Mouse (Mus musculus) midbrain, embryonic 10.5 days (tissue): ENCODE data around the gene Sema3g. TPM values are rescaled to one million over a fixed set of nuclear protein-coding genes. Genes with fewer than 3 reads are reported as not detected.

Experiments
- DNase-seq: peaks from one replicate; pipeline ENCODE4 v3.0.0-alpha.2; 2017; ENCODE audit warnings: low spot score
- H3K27ac ChIP-seq: fragments of 300-500 bp; sonication (generic); replicated peaks from 2 replicates; pipeline ENCODE4 v1.5.1; 2016; ENCODE audit warnings: mild to moderate bottlenecking
- H3K27me3 ChIP-seq: fragments of 300-500 bp; sonication (generic); 2 replicates; pipeline ENCODE4 v1.6.1; 2016; ENCODE audit warnings: low read depth, mild to moderate bottlenecking; ENCODE audit not compliant: poor library complexity, severe bottlenecking
- H3K36me3 ChIP-seq: fragments of 300-500 bp; sonication (generic); 2 replicates; pipeline ENCODE4 v1.6.1; 2016; ENCODE audit warnings: mild to moderate bottlenecking, moderate library complexity
- H3K4me1 ChIP-seq: fragments of 300-500 bp; sonication (generic); 2 replicates; pipeline ENCODE4 v1.6.1; 2016
- H3K4me3 ChIP-seq: fragments of 300-500 bp; sonication (generic); 2 replicates; pipeline ENCODE4 v1.5.1; 2016; ENCODE audit warnings: mild to moderate bottlenecking, moderate library complexity
- H3K9me3 ChIP-seq: fragments of 300-500 bp; sonication (generic); replicated peaks from 2 replicates; pipeline ENCODE4 v1.6.1; 2016; ENCODE audit warnings: mild to moderate bottlenecking
- WGBS: fragments of 180-500 bp; shearing (Covaris S2); methylation state at CpG from one replicate; pipeline ENCODE4 v1.1.7; 2016; 5-methylcytosine and 5-hydroxymethylcytosine counted together
- polyA plus RNA-seq: library from polyadenylated mRNA; unstranded; fragments of >200 nt; fragmentation: Nextera tagmentation; extraction: Ambion mirVana; gene quantifications from 2 replicates; pipeline ENCODE4 v1.2.1, GENCODE M21; 2016

Gene Sema3g
- polyA plus RNA-seq, 1 experiment from 2014 or later, result 0.51 TPM

DNA sequence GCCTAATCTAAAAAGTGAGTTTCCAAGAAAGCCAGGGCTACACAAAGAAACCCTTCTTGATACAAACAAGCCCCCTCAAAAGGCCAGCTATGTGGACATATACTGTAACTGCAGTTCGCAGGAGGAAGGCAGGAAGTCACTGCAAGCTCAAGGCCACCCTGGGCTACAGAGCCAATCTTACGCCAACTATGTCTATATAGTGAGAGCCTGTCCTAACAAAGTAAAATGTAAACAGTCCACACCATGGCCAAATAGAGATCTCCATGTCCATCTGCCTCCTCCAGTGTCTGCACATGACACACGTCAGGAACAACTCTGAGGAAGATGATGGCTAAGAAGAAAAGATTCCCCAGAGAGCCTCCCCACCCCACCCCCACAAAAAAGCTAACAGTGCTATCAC lies 17.6 kb upstream of the Sema3g start:
- Histone ChIP-seq H3K27ac (no peak overlapping the region), H3K36me3 (peaks cover 97% of the 10 kb centered on the region), H3K9me3 (no peaks in the 10 kb centered on the region), H3K27me3 (no peaks in the 10 kb centered on the region), H3K4me1 (peaks cover 18% of the 10 kb centered on the region), H3K4me3 (no peak overlapping the region)
- DNase-seq, result no peak
- 89% methylated on average over 3 of the region's 3 CpGs for WGBS

DNA sequence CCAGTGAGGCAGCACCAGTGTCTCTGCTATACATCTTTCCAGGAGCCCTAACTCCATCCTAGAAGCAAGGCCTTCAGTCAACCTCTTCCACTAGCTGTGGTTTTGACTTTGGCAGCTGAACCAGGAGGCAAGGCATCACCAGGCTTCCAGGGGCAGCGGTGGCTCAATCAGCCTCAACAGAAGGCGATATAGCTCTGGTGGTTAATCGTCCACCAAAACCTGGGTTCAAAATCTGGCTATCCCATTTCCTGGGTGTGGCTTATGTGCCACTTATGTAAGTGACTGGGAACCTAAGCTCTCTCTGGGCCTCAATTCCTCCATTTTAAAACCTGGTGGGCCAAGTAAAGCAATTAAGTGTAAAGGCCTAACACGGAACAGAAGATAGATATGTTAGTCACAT lies 12.8 kb upstream of the Sema3g start:
- peak overlapping the region; percentile 99 for H3K27ac ChIP-seq
- no peak for DNase-seq
- no peaks in the 10 kb centered on the region for H3K27me3 ChIP-seq
- peak overlapping the region; percentile 88 for H3K4me3 ChIP-seq
- peaks cover 27% of the 10 kb centered on the region for H3K4me1 ChIP-seq
- H3K36me3 ChIP-seq, result peaks cover 50% of the 10 kb centered on the region
- H3K9me3 ChIP-seq, result no peaks in the 10 kb centered on the region
- 84% methylated on average over 4 of the region's 4 CpGs for WGBS

DNA sequence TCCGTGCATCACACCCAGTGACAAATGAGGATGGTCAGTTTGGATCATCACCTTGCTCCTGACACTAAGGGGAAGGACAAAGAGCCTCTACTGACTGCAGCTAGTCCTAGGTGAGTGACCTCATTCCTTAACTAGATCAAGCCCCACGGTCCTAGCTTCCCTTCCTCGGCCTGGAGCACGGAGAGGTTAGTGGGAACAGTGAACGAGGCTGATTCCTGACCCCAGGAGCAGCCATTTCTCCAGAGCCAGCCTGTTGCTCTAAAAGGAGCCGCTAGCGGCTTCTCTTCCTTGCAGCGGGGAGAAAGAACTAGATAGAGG lies 12.5 kb upstream of the Sema3g start:
- Histone ChIP-seq H3K4me1 (peaks cover 27% of the 10 kb centered on the region), H3K36me3 (peaks cover 47% of the 10 kb centered on the region), H3K9me3 (no peaks in the 10 kb centered on the region), H3K27me3 (no peaks in the 10 kb centered on the region), H3K27ac (peak overlapping the region; percentile 99), H3K4me3 (peak overlapping the region; percentile 88)
- DNase-seq, result peak; percentile 33
- 35% methylated on average over 8 of the region's 8 CpGs for WGBS

DNA sequence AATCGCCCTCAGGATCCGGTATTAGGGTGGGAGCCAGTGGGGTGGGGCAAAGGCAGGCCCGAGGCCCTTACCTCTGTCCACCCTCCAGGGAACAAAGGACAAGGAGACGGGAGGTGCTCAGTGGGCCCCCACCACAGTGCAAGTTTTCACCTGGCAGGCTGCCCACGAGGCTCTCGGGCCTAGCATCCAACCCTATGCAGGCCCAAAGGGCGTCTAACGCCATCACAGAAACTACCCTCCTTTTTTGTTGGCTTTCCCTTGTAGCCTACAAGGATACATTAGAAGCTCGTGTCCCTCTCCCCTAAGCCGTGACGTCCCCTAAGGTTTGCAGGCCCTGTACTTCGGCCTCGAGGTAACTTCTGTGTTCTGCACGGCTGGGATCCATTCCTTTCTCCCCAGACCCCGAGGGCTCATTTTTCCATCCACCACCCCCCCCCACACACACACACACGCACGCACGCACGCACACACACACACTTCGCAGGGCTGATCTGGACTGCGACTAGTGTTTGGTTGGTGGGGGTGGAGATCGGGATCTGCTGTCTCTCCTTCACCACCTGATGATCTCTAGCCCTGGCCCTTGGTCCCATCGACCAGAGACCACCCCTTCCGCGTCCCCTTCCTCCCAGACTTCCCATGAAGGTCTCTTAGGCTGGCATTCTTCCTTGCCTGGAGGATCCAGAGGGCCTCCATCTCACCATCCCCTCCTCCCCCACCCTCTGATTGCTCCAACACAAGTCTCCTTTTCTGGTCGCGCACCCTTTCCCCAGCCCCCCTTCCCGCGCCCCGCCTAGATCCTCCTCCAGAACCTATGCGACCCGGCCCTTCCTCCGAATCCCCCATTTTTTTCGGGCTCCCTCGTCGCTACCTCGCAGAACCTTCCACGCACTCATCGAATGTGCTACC lies 11.8 kb upstream of the Sema3g start:
- Histone ChIP-seq H3K36me3 (peaks cover 41% of the 10 kb centered on the region), H3K4me1 (peaks cover 27% of the 10 kb centered on the region), H3K4me3 (peak overlapping the region; percentile 88), H3K27me3 (no peaks in the 10 kb centered on the region), H3K27ac (peak overlapping the region; percentile 99), H3K9me3 (no peaks in the 10 kb centered on the region)
- 2% methylated on average over 39 of the region's 39 CpGs for WGBS
- DNase-seq, result peak; percentile 62

DNA sequence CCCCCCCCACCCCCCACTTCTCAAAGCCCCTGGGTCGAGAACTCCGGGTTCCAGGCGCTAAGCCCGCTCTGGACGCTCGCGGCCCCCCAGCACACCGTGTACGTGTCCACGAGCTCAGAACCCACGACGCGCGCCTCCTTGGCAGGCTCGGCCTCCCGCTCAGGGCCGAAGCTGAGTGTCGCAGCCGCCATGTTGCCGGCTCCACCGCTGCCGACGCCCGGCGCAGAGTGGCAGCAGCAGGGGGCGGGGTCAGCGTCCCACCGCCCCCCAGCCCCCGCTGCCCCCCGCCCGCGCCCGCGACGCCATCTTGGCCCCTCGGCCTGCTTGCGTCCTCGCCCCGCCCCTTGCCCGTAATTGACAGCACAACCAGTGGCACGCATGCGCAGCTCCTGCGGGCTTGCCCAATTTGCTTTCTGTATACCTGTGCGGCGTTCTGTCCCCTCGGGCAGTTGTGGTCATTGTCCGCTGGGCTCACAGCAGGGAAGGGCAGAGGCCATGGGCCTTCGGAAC lies 11.1 kb upstream of the Sema3g start:
- peak; percentile 95 for DNase-seq
- Histone ChIP-seq H3K4me1 (peaks cover 27% of the 10 kb centered on the region), H3K27me3 (no peaks in the 10 kb centered on the region), H3K9me3 (no peaks in the 10 kb centered on the region), H3K4me3 (peak overlapping the region; percentile 88), H3K27ac (peak overlapping the region; percentile 99), H3K36me3 (peaks cover 34% of the 10 kb centered on the region)
- WGBS, result under 1% methylated on average over 48 of the region's 48 CpGs

DNA sequence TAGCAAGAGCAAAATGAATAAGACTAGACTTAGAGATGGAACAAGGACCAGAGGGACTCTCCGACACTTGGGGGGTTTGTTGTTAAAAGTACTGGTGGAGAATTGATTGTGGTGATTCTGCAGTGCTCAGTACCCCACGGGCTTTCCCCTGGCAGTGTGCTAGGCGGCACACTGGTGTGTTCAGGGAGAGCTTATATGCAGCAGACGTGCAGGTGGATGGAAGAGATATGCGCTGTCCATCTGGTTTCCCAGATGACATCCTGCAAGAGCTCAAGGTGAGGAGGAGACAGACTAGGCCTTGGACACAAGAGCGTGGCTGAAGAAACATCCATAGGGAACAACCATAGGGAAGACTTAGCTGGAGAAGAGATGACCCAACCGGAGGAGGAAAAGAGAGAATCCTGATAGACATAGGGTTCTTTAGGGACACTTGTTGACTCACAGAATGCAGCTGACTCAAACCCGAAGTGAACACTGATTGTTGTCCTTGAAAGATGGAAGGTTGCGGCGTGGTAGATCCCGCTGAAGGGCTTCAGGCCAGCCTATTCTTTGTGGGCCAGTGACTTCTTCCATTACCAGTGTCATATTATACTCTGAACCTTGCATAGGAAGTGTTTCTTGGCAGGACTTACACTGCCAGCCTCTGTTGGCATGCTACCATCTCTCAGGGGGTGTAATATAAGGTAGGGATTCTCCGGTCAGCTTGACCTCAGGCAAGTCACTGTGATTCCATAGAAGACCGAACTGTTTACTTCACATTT lies 10.4 kb upstream of the Sema3g start:
- 81% methylated on average over 13 of the region's 13 CpGs for WGBS
- no peaks in the 10 kb centered on the region for H3K9me3 ChIP-seq
- no peaks in the 10 kb centered on the region for H3K27me3 ChIP-seq
- H3K4me3 ChIP-seq, result peak overlapping the region; percentile 88
- peak overlapping the region; percentile 99 for H3K27ac ChIP-seq
- peaks cover 27% of the 10 kb centered on the region for H3K4me1 ChIP-seq
- peaks cover 26% of the 10 kb centered on the region for H3K36me3 ChIP-seq
- DNase-seq, result no peak

DNA sequence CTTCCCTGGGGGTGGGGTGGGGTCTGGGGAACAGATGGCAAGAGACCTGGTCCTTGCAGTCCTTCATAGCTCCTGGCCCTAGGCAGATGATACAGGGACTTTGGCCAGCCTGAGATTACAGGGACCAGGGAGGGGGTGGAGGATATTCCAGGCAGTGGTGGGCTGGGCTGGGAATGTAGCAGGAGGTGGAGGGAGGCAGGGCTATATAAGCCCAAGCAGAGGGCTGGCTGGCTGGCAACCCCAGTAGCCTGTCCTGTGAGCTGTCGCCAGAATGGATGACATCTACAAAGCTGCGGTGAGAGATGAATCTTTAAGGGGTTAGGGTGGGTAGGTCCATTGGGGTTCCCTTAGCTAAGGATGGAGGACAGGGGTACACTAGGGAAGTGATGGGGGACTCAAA lies 9.6 kb upstream of the Sema3g start, which contains the start of gene Tnnc1:
TSS of gene Tnnc1 (plus strand) at position 229 of the 400 bp plus-strand sequence.
- WGBS, result 84% methylated on average over 2 of the region's 2 CpGs
- peaks cover 29% of the 10 kb centered on the region for H3K4me1 ChIP-seq
- peak within 1 kb of the TSS; percentile 99 for H3K27ac ChIP-seq
- H3K4me3 ChIP-seq, result peak within 1 kb of the TSS; percentile 88
- H3K36me3 ChIP-seq, result peaks cover 18% of the 10 kb centered on the region
- no peaks in the 10 kb centered on the region for H3K9me3 ChIP-seq
- no peaks in the 10 kb centered on the region for H3K27me3 ChIP-seq
- no peak for DNase-seq

DNA sequence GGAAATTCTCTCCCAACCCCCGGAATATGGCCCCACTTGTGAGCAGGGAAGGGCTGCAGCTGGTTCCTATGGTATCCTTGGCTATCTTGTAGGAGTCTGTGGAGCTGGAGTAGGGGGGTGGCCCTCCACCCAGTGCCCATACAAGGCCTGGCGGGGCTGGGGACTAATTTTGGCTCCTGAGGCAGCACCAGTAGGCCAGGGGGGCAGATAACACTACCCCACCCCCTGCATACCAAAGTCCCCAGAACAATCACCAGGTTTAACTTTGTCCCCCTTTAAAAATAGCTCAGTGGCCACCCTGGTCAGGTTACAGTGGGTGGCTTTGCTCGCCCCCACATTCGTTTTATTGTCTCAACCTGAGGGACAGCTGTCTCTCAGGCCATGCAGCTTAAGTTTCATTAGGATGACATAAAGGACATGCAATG lies 8.5 kb upstream of the Sema3g start:
- no peak for DNase-seq
- Histone ChIP-seq H3K4me1 (peaks cover 26% of the 10 kb centered on the region), H3K4me3 (no peak overlapping the region), H3K27me3 (0 out of 2 replicates have a peak, but pooled peaks cover 4% of the 10 kb centered on the region), H3K27ac (no peak overlapping the region), H3K36me3 (peaks cover 7% of the 10 kb centered on the region), H3K9me3 (no peaks in the 10 kb centered on the region)
- WGBS, result 86% methylated on average over 4 of the region's 4 CpGs

DNA sequence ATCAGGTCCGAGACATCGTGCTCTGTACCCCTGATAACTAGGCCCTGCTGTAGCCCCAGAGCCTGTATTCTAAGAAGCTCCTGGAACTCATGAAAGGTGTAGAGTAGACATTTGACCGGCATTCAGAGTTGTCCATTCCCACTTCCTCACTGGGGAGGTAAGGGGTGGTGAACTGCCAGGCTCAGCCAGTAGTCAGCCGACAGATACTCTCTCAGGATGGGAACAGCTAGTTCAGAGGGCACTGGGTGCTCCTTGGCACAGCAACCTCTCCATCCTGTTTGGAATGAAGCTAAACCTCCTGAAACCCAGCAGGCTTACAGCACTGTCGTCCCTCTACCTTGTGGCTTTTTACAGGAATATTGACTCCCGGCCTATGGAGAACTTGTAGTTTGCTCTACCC lies 5.8 kb upstream of the Sema3g start:
- Histone ChIP-seq H3K4me1 (peaks cover 20% of the 10 kb centered on the region), H3K9me3 (no peaks in the 10 kb centered on the region), H3K36me3 (no peaks in the 10 kb centered on the region), H3K27ac (no peak overlapping the region), H3K27me3 (peaks cover 10% of the 10 kb centered on the region; the same call in 1 of the 2 replicates), H3K4me3 (no peak overlapping the region)
- WGBS, result 89% methylated on average over 6 of the region's 6 CpGs
- DNase-seq, result no peak

DNA sequence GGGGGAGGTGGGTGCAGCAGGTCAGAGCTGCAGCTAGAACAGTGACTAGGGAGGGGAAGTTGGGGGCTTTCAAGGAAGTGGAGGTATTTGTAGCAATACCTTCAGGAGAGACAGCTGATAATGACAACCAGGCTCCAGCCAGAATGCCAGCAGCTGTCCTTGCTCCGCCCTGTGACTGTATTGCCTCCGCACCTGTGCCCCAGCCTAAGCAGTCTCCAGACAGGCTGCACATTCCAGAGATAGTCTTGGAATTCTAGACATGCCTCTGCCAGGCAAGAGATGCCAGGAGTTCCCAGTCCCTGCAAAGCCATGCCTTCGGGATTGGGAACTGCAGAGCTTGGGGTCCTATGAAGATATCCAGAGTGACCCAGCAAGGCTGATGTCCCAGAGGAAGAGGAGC lies 5.2 kb upstream of the Sema3g start:
- Histone ChIP-seq H3K36me3 (no peaks in the 10 kb centered on the region), H3K27ac (no peak overlapping the region), H3K9me3 (no peaks in the 10 kb centered on the region), H3K27me3 (peaks cover 10% of the 10 kb centered on the region; the same call in 1 of the 2 replicates), H3K4me3 (no peak overlapping the region), H3K4me1 (peaks cover 22% of the 10 kb centered on the region)
- WGBS, result 89% methylated on average over 3 of the region's 3 CpGs
- no peak for DNase-seq

DNA sequence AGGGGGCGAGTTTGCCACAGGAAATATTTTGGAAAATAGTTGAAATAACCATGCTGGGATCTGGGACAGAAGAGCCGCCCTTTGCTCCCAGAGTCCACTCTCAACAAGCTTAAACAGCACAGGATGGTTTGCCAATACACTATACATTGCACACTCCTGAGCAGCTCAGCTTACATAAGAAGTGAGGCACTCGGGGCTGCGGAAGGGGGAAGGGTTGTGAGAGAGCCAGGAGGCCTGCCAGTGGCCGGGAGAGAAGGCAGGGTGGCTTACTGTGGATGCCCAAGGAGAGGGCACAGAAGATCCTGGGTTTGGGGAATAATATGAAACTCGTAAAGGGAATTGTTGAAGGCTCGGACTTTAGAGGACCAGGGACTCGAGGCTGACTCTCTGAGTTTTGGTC lies 3.8 kb upstream of the Sema3g start:
- Histone ChIP-seq H3K27me3 (peaks cover 10% of the 10 kb centered on the region; the same call in 1 of the 2 replicates), H3K4me3 (no peak overlapping the region), H3K36me3 (no peaks in the 10 kb centered on the region), H3K27ac (no peak overlapping the region), H3K9me3 (no peaks in the 10 kb centered on the region), H3K4me1 (peaks cover 29% of the 10 kb centered on the region)
- DNase-seq, result no peak
- WGBS, result 81% methylated on average over 8 of the region's 8 CpGs

DNA sequence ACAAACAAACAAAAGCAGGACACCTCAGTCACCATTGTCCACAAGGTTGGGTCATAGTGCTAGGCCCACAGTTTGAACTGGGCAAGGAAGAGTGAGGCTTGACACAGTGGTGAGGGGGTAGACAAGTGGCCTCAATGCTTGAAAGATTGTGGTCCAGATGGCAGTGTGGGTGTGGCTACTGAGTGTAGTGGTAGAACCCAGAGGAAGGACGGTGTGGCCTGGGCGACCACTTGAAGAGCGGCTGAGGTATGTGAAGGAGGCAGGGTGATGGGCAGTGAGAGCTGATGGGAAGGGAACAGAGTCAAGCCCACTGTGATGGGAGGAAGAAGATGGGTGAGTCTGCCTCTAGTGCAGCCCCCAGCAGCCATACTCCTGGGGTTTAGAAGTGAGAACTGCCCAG lies 3.0 kb upstream of the Sema3g start:
- no peak overlapping the region for H3K4me3 ChIP-seq
- no peaks in the 10 kb centered on the region for H3K9me3 ChIP-seq
- no peak overlapping the region for H3K27ac ChIP-seq
- no peak for DNase-seq
- peaks cover 32% of the 10 kb centered on the region for H3K4me1 ChIP-seq
- WGBS, result 80% methylated on average over 3 of the region's 3 CpGs
- no peaks in the 10 kb centered on the region for H3K36me3 ChIP-seq
- H3K27me3 ChIP-seq, result peaks cover 10% of the 10 kb centered on the region; the same call in 1 of the 2 replicates
